Mouse (Mus musculus) thymus, postnatal 4 days (tissue): ENCODE data around the gene Klhl3.

Source experiments
- DNase-seq: peaks from one replicate; pipeline ENCODE4 v3.0.0; 2021

The Klhl3 gene

GRCm38 (mm10) chr13:58017298-58017697 is 96.1 kb downstream of the Klhl3 start:
- DNase-seq, result no peak

- peak; percentile 54 for DNase-seq
These were observed 101.1 kb downstream of the Klhl3 start for GRCm38 (mm10) chr13:58012067-58012925.

- DNase-seq, result no peak
These were observed 101.9 kb downstream of the Klhl3 start for GRCm38 (mm10) chr13:58011526-58011925.

DNA sequence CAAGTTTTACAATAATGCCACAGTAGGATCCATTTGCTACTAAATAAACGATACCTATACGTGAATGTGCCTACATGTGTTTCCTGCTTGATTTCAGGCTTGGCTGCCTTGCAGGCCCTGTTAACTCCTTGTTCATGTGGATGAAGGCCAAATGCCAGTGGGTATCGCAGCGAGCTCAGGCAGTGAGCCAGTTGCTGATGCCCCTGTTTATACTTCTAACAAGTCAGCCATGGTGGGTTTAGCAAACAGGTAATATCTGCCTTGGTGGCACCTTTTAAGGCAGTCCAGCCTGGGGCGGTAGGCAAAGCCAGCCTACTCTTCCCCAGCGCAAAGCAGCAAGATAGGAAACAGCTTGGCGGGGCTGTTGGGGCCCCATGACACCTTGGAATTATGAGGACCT is 103.0 kb downstream of the Klhl3 start:
- DNase-seq, result no peak

DNA sequence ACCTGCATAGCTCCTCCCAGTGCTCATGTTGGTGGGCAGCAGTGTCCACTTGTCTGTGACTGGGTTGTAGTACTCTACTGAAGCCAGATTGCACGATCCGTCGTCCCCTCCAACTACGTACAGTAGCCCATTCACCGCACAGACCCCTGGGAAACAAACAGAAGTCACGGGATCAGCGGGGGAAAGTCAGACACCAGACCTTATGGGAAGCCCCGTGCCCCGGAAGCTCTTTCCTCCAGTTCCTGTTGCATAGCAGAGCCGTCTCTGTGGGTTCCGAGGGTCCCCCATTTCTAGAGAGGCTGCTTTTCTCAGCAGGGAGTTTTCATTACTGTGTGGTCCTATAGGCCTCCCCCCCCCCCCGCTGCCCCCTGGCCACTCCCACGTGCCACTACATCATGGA is 104.1 kb downstream of the Klhl3 start:
- DNase-seq, result no peak

DNA sequence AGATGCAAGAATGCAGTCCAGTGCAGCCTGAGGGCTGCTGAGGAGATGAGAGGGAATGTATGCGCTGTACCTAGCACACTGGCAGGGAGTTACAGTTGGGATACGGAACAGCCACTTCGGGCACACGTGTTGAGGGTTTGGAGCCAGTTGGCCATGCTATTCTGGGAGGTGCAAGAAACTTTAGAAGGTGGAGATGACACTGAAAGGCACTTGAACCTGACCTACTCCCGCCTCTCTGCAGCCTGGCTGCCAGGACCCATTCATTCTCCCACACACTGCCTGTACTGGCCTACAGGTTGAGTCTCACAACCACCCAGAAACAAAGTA is 105.4 kb downstream of the Klhl3 start:
- DNase-seq, result no peak

- no peak for DNase-seq
These were observed 105.9 kb downstream of the Klhl3 start for GRCm38 (mm10) chr13:58007256-58008037.

DNA sequence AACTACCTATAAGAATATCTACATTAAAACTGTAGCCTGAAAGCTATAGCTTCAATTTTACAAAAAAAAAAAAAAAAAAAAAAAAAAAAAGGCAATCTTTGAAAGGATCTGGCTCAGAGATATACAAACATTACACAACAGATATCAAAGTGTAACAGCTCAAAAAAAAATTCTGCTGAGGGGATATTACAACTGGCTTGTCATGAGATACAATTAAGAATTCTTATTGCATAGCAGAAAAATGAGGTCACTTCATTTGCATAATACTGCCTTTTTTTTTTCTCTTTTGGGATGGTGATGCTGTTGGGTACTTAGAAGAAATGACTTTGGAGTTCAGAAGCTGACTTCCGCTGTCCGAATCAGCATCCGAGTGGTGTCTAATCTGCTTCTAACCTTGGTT is 111.6 kb downstream of the Klhl3 start:
- DNase-seq, result no peak

DNA sequence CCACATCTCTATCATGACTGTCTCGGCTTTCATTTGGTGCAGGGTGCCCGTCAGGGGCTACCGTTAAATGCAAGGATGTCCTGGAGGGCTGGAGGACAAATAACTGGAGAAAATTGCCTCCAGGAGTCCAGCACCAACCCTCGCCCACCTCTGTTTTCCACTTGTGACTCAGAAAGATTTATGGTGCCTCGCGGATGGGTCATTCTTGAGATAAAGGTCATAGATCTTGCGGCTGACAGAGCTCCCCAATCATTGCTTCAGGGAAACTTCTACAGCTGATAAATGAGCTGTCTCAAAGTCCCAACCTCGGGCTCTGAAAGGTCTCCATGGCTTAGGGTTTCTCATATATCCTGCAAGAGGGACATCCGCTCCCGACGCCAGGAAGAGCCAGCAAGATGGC is 116.9 kb downstream of the Klhl3 start:
- DNase-seq, result no peak

DNA sequence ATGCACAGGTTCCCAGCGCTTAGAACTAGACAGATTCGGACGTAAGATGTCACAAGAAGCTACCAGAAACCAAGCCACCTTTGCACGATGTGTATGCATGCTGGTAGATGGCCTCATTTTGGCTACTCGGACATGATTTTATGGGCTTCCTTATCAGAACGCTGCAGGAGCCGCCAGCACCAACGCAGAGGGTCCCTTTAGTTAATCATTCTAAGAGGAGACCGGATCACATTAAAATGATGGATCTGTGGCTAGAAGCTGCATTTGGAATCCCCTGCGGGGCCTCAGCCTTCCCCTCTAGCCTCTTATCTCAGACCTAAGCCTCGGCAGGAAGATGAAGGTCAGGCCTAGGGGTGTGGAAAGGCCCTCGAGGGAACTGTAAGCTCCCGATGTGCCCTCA is 117.5 kb downstream of the Klhl3 start:
- no peak for DNase-seq

GRCm38 (mm10) chr13:57984637-57985036 is 128.8 kb downstream of the Klhl3 start:
- no peak for DNase-seq

DNA sequence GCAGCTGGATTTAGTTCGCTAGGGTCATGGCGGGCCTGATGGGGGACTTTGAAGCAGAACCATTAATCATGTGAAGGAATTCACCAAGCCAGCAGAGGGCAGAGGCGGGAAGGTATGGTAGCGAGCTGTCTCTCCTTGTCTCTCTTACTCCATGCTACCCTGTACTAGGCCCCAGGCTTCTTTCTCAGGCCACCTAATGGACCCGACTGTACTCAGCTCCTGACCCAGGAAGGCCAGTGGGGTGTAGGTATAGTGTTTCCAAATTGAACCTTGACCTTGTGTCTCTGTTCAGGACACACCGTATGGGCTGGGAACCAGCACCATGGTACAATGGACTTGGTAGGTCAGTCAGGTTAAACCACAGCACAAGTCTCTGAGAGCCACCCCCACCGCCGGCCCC is 129.2 kb downstream of the Klhl3 start:
- no peak for DNase-seq

GRCm38 (mm10) chr13:57983330-57983729 is 130.1 kb downstream of the Klhl3 start:
- DNase-seq, result no peak

DNA sequence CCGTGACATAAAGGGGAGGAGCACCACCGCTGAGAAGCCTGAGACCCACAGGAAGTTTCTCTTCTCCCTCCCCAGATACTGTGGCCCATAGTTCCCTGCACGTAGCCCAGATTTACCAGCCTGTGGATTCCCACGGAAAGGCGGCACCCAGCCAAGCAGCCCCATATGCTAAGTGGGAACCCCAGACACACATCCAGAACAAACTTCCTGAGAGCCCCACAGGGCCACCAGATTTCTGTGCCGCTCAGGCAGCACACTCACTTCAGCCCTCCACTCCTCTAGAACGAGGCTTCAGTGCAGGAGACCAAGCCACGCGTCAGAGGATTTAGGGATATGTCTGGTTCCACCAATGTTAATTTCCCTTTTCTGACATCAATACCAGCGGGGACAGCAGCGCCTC is 130.5 kb downstream of the Klhl3 start:
- DNase-seq, result peak; percentile 6

DNA sequence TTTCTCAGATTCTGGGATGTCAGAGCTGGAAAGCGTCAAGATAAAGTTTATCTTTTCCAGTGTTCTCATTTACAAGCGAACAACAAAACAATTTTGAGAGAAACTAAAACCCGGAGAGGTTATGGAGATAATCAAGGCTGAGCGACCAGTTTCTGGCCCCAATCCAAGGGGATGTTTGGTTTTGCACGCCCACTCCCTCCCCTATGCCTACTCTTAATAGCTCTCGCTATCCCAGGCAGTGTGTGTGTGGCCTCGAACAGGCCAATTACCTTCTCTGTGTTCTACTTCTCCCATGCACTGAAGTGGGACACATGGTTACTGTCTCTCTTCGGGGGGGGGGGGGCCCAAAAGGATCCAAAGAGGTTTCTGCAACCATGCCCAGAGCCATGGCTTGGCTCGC is 132.7 kb downstream of the Klhl3 start:
- DNase-seq, result no peak

- DNase-seq, result no peak
These were observed 133.3 kb downstream of the Klhl3 start for GRCm38 (mm10) chr13:57980071-57980470.

- DNase-seq, result no peak
These were observed 134.5 kb downstream of the Klhl3 start for GRCm38 (mm10) chr13:57978931-57979330.

DNA sequence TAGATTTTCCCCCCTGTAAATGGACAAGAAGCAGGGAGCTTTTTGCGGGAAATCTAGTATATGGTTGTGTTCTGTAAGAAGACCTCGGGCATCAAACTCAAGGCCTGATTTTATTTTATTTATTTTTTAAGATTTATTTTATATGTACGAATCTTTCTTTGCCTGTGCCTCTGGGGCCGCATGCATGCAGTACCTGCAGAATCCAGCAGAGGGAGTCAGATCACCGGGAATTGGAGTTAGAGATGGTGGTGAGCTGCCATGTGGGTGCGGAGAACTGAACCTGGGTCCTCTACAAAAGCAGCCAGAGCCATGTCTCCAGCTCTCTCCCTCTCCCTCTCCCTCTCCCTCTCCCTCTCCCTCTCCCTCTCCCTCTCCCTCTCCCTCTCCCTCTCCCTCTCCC is 135.7 kb downstream of the Klhl3 start:
- peak; percentile 20 for DNase-seq

DNA sequence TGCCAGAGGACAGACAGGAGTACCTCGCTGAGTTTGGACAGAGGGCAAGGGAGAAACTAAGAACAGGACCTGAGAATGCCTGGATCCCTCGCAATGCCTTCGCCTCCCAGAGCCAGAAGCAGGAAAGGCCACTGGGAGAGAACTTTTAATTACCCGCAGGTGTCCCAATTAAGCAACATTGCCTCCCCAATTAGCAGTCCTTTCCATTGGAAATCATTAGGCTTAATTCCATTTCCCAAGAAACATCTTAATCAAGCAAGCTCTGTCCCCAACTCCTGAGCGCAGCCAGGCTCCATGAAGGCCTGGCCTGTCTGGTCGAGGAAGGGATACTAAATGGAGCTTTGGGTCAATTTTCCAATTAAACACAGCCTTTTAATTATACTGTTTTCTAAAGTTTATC is 147.7 kb downstream of the Klhl3 start:
- DNase-seq, result no peak

DNA sequence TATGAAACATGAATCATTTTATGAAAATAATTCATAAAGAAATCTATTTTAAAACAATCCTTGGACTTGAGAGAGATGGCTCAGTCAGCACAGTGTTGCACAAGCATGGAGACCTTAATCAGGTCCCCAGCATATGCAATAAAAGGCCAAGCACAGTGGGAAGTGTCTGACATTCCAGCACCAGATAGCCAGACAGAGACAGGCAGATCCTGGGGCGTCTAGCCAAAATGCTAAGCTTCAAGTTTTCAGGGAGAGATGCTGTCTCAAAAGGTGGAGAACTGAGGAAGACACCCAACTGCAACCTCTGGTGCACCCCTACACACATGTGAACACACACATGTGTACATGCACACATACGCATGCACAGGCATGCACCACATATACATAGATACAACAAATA is 153.1 kb downstream of the Klhl3 start:
- no peak for DNase-seq

DNA sequence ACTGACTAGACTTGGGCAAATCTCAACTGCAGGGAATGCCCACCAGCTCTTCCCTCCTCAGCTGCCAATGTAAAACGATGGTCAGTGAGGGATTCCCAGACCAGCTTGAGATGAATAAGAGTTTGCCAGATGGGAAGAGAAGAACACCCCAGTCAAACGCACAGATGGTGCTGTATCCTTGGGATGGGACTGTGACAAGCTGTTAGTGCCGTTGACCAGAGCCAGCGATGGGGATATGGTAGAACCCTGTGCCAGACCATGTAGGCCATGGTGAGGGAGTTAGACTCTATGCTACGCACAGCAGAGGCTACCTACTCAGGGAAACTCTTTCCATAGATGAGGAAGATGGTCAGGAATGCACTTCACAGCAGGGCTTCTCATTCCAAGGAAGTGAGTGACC is 153.6 kb downstream of the Klhl3 start:
- no peak for DNase-seq
